Mouse (Mus musculus) embryonic facial prominence, embryonic 11.5 days (tissue): Measurements from ENCODE around the gene Ube2ql1. TPM values are rescaled to one million over a fixed set of nuclear protein-coding genes. Genes with fewer than 3 reads are reported as not detected.
A peak's percentile ranks its signal among the peaks of the same experiment; 100 is the strongest.

Experiments
- ATAC-seq: fragments of 200-750 bp; cut with Nextera tagmentation; replicated peaks from 2 replicates; pipeline ENCODE4 v1.8.0; 2017; ENCODE audit warnings: low read depth; ENCODE audit not compliant: insufficient number of reproducible peaks, low FRiP score, low TSS enrichment
- DNase-seq: peaks from one replicate; pipeline ENCODE4 v3.0.0-alpha.2; 2015; ENCODE audit warnings: low spot score
- H3K27ac ChIP-seq: fragments of 300-500 bp; sonication (generic); replicated peaks from 2 replicates; pipeline ENCODE4 v1.5.1; 2014; ENCODE audit warnings: mild to moderate bottlenecking, low read depth, low read length, control low read depth
- H3K27me3 ChIP-seq: fragments of 300-500 bp; sonication (generic); 2 replicates; pipeline ENCODE4 v1.6.1; 2014; ENCODE audit warnings: mild to moderate bottlenecking, low read length, moderate library complexity, mixed read lengths; ENCODE audit not compliant: control insufficient read depth, insufficient read depth
- H3K36me3 ChIP-seq: fragments of 300-500 bp; sonication (generic); replicated peaks from 2 replicates; pipeline ENCODE4 v1.6.1; 2014; ENCODE audit warnings: low read depth, mild to moderate bottlenecking, low read length, moderate library complexity, mixed read lengths; ENCODE audit not compliant: control insufficient read depth, insufficient read depth
- H3K4me1 ChIP-seq: fragments of 300-500 bp; sonication (generic); 2 replicates; pipeline ENCODE4 v1.6.1; 2014; ENCODE audit warnings: low read length, mixed read lengths; ENCODE audit not compliant: control insufficient read depth, insufficient read depth
- H3K4me2 ChIP-seq: fragments of 300-500 bp; sonication (generic); 2 replicates; pipeline ENCODE4 v1.6.1; 2014; ENCODE audit warnings: low read depth, mild to moderate bottlenecking, control low read depth, low read length, moderate library complexity
- H3K4me3 ChIP-seq: fragments of 300-500 bp; sonication (generic); 2 replicates; pipeline ENCODE4 v1.5.1; 2014; ENCODE audit warnings: low read depth, low read length, control low read depth
- H3K9ac ChIP-seq: fragments of 300-500 bp; sonication (generic); replicated peaks from 2 replicates; pipeline ENCODE4 v1.6.1; 2014; ENCODE audit warnings: mild to moderate bottlenecking, control low read depth, low read length
- H3K9me3 ChIP-seq: fragments of 300-500 bp; sonication (generic); replicated peaks from 2 replicates; pipeline ENCODE4 v1.6.1; 2016; ENCODE audit warnings: mild to moderate bottlenecking, low read length, inconsistent platforms, mixed read lengths; ENCODE audit not compliant: control insufficient read depth
- WGBS: fragments of 180-500 bp; shearing (Covaris S2); extraction: QIAGEN DNeasy Blood & Tissue Kit; methylation state at CpG from one replicate; pipeline ENCODE4 v1.1.7; 2014; 5-methylcytosine and 5-hydroxymethylcytosine counted together
- polyA plus RNA-seq: library from polyadenylated mRNA; unstranded; fragments of >200 nt; fragmentation: Nextera tagmentation; extraction: Ambion mirVana; gene quantifications from 2 replicates; pipeline ENCODE4 v1.2.1, GENCODE M21; 2014

Gene Ube2ql1
- polyA plus RNA-seq, result 2.6 and 3.2 TPM in 2 replicates

DNA sequence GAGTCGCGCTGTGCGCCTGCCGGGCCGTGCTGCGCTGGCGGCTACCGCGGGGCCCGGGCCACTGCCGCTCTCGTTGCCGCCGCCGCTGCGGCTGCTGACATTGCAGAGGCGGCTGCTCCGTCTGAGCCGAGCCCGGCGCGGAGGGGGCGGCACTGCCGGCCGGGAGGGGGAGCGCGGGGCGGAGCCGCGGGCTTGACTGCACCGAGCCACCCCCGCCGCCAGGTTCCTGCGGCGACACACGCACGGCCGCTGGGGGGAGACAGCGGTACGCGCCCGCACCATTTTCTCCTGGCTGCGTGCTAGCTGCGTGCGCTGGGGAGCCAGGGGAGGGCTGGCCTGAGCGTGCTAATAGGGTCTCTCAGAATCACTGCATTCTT, at the start of gene Ube2ql1:
Ube2ql1 (minus strand) TSS at position 131 of the 377 bp plus-strand sequence.
- no peaks in the 10 kb centered on the region; the same call in 1 of the 2 replicates for H3K4me1 ChIP-seq
- no peaks in the 10 kb centered on the region for H3K36me3 ChIP-seq
- WGBS, result under 1% methylated on average over 46 of the region's 46 CpGs
- peak within 1 kb of the TSS; percentile 63 for H3K4me3 ChIP-seq
- peak within 1 kb of the TSS; percentile 64 for H3K9ac ChIP-seq
- peaks cover 29% of the 10 kb centered on the region for H3K27me3 ChIP-seq
- no peak within 1 kb of the TSS for H3K27ac ChIP-seq
- ATAC-seq, result peak; percentile 93
- DNase-seq, result peak; percentile 91
- no peaks in the 10 kb centered on the region for H3K9me3 ChIP-seq
- peak within 1 kb of the TSS; percentile 88 for H3K4me2 ChIP-seq

DNA sequence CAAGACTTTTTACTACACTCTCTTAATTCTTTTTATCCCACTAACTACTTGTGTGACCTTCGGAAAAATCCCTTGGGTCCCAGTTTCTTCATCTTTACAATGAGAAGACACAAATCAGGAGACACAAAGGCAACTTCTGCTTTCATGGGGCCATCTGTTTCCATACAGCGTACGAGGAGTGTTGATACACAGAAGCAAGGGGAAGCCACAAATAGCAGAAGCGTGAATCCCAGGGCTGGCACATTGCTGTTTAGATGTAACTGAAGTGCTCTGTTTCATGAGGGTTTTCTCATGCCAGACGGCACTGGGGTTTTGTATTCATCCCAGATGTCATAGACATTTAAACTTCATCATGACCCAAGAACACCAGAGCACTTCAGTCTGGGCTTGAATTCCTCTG, 49.0 kb upstream of the Ube2ql1 start:
- Histone ChIP-seq H3K9me3 (no peaks in the 10 kb centered on the region), H3K27me3 (no peaks in the 10 kb centered on the region), H3K36me3 (no peaks in the 10 kb centered on the region), H3K4me1 (no peaks in the 10 kb centered on the region), H3K9ac (no peak overlapping the region), H3K4me3 (no peak overlapping the region), H3K27ac (no peak overlapping the region), H3K4me2 (no peak overlapping the region)
- ATAC-seq (no peak), DNase-seq (no peak)
- WGBS, result 77% methylated on average over 5 of the region's 5 CpGs

DNA sequence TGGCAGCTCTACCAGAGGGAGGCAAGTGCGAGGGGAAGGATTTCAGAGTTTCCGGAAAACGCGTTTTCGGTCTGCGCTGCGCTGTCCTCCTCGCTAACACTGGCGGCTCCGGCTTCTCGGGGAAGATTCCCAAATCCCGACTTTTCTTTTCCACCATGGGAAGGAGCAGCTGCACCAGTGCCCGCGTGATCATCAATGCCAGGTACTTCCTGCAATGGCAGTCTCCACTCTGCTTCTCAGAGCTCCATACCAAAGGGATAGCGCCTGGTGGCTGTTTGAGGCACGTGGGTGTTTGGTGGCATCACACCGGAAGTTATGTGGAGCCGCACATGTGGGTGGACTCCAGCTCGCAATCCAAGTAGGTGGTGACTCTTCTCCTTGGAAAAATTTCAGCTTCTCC, 38.5 kb upstream of the Ube2ql1 start:
- no peak overlapping the region for H3K9ac ChIP-seq
- no peak overlapping the region for H3K4me2 ChIP-seq
- H3K4me1 ChIP-seq, result no peaks in the 10 kb centered on the region
- H3K4me3 ChIP-seq, result no peak overlapping the region
- WGBS, result 90% methylated on average over 19 of the region's 19 CpGs
- no peaks in the 10 kb centered on the region for H3K36me3 ChIP-seq
- DNase-seq (no peak), ATAC-seq (no peak)
- H3K27me3 ChIP-seq, result no peaks in the 10 kb centered on the region
- H3K27ac ChIP-seq, result no peak overlapping the region
- H3K9me3 ChIP-seq, result no peaks in the 10 kb centered on the region

DNA sequence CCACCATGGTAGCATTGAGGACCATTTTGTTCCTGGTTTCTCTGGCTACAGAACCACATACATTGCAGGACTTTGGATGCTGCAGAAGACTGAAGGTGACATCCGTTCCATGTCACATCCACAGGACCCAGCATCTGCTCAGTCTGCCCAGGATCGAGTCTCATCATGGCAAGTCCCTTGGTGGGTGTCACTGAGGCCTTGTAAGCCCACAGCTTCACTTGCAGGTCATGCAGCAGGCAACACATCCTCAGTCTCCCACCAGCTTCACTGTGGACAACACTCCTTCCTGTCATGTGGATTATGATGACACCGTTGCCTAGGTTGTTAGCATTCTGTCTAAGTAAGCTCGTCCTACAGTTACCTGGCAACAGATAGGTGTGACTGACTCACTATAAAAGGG, 32.7 kb upstream of the Ube2ql1 start:
- H3K27me3 ChIP-seq, result no peaks in the 10 kb centered on the region
- H3K9ac ChIP-seq, result no peak overlapping the region
- no peak overlapping the region for H3K4me3 ChIP-seq
- DNase-seq (no peak), ATAC-seq (no peak)
- no peak overlapping the region for H3K4me2 ChIP-seq
- H3K4me1 ChIP-seq, result no peaks in the 10 kb centered on the region
- no peak overlapping the region for H3K27ac ChIP-seq
- H3K9me3 ChIP-seq, result no peaks in the 10 kb centered on the region
- no peaks in the 10 kb centered on the region for H3K36me3 ChIP-seq
- WGBS, result 86% methylated on average over 4 of the region's 4 CpGs

DNA sequence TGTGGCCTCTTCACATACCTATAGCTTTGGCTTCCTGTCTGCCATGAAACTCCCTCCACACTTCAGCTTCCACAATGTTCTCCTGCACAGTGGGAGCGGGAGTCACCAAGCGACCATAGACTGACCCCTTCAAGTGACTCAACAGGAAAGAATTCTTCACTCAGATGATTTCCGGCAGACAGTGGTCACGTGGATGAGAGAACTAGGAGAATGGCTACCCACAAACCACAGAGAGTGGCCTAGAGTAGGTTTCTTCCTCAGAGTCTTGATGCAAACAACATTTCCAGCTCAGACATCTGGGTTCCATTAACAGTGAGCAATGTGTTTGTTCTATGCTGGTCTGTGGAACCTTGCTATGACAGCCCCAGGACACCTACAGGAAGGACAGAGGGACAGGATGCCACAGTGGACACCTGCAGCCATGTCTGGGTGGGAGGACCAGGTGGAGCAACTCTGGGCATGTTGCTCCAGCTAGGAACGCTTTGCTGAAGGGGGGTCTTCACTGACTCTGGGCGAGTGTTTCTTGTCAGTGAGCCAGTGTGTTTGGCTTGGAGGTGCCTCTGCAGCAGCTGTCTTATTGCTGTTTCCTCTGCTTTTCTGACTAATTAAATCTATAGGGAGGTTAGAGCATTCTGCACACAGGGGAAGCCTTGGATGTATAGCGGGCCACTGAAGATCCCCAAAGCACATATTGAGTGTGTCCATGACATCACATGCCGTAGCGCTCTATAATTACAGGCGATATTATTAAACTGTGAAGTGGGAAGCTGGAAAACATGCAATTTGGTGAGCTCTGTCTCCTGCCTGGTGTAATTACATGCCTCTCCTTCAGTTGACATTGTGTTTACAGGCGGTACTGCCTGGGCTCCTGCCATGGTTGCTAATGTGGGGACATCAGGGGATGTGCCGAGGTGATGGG, 31.1 kb upstream of the Ube2ql1 start:
- 85% methylated on average over 12 of the region's 12 CpGs for WGBS
- no peak for ATAC-seq

DNA sequence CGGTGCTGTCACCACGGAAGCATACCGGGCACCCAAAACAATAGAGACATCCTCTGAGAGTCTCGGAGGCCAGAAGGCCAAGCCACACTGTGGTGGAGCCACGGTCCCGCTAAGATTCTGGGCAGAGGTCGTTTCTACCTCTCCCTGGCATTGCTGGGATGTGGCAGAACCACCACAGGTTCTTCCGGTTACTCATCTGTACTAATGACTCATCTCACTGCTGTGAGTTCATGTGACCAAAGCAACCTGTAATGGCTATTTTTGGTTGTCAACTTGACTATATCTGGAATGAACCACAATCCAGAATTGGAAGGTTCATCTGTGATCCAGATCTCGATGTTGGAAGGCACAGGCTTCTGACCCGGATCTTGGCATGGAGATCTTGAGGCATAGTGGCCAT, 28.5 kb upstream of the Ube2ql1 start:
- Histone ChIP-seq H3K4me1 (no peaks in the 10 kb centered on the region), H3K27me3 (no peaks in the 10 kb centered on the region), H3K9ac (no peak overlapping the region), H3K36me3 (no peaks in the 10 kb centered on the region), H3K9me3 (no peaks in the 10 kb centered on the region), H3K27ac (no peak overlapping the region), H3K4me3 (no peak overlapping the region), H3K4me2 (no peak overlapping the region)
- WGBS, result 83% methylated on average over 10 of the region's 10 CpGs
- ATAC-seq (no peak), DNase-seq (no peak)

More for the DNA sequence above, 31.1 kb upstream of the Ube2ql1 start:
- H3K36me3 ChIP-seq, result no peaks in the 10 kb centered on the region
- H3K4me1 ChIP-seq, result no peaks in the 10 kb centered on the region
- no peak overlapping the region for H3K9ac ChIP-seq
- no peaks in the 10 kb centered on the region for H3K27me3 ChIP-seq
- peak; percentile 6 for DNase-seq
- H3K4me3 ChIP-seq, result no peak overlapping the region
- H3K9me3 ChIP-seq, result no peaks in the 10 kb centered on the region
- no peak overlapping the region for H3K4me2 ChIP-seq
- H3K27ac ChIP-seq, result no peak overlapping the region

DNA sequence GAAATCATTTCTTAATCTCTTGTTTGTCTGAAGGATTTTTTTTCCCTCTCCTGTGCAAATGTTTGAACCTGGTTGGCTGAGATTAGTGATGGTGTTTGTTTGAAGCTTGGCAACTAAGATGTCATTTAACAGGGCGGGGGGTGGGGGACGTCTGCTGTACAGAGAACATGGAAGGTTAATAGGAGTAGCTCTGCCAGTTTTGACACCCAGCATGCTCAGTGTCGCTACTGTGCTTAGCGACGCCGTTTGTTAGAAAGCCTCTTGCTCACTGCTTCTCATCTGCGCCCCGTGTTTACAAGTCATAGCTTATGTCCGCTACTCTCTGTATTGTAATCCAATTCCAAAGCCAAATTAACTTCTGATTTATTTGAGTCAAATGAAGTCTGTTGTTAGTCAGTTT, 25.0 kb upstream of the Ube2ql1 start:
- Histone ChIP-seq H3K4me1 (no peaks in the 10 kb centered on the region), H3K27ac (no peak overlapping the region), H3K9ac (no peak overlapping the region), H3K36me3 (no peaks in the 10 kb centered on the region), H3K27me3 (no peaks in the 10 kb centered on the region), H3K4me2 (no peak overlapping the region), H3K4me3 (no peak overlapping the region), H3K9me3 (no peaks in the 10 kb centered on the region)
- WGBS, result 87% methylated on average over 9 of the region's 9 CpGs
- ATAC-seq (no peak), DNase-seq (no peak)

DNA sequence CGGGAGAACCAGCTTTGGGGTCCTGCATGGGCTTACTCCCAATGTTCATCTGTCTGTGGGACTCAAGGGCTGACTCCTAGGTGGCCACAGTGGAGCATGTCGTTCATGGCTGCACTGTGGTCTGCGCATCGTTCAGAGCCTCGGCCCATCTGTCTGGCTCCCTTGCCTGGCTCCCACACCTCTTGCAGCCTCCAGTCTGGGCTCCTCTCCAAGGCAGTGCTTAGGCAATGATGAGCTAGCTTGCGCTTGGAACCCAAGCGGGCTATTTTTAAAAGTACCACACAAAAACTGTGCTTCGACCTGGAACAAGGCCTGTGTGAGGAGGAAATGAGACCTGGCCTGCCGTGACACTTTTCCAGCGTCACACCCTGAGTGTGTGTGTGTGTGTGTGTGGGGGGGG, 21.7 kb upstream of the Ube2ql1 start:
- 88% methylated on average over 10 of the region's 10 CpGs for WGBS

More for the DNA sequence above, 21.7 kb upstream of the Ube2ql1 start:
- no peak overlapping the region for H3K9ac ChIP-seq
- no peaks in the 10 kb centered on the region for H3K9me3 ChIP-seq
- H3K36me3 ChIP-seq, result no peaks in the 10 kb centered on the region
- ATAC-seq (no peak), DNase-seq (no peak)
- H3K4me3 ChIP-seq, result no peak overlapping the region
- H3K4me1 ChIP-seq, result no peaks in the 10 kb centered on the region
- no peaks in the 10 kb centered on the region for H3K27me3 ChIP-seq
- no peak overlapping the region for H3K27ac ChIP-seq
- no peak overlapping the region for H3K4me2 ChIP-seq
